ENCODE assay signal across 19 mouse cellular contexts in the genomic region with DNA sequence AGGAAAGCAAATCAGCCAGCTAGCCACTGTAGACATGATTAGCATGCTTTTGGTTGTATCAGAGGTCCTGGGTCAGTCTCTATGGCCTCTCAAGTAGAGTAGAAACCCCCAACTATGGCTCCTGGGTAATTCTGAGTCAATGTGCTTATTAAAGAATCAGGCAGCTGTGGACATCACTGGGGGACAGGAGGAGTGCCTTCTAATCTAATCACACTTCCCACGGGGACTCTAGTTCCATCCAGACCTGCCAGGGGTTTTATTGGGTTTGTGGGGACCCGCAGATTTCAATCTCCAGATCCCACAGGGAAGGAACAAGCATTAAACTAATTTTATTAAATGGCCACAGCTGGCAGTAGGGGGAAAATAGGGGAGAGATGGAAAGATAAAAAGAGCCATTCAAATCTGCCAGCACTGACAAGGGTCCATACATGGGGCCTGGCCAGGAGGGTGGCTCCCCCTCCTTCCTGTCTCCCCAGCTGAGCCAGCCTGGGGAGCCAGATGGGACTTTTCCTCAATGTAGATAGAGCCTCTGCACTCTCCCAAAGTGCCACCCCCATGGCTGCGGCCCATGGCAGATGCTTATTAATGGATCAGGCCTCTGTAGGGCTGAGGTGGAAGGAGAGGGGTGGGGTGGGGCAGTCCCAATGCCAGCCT. TPM values are rescaled to one million over a fixed set of nuclear protein-coding genes. Genes with fewer than 3 reads are reported as not detected.
DNase-seq lines count a peak whose midpoint lies in the region; ATAC-seq lines count a peak whose summit lies in the region.
"Had no signal": no experiment of that assay in that cellular context is flagged by ENCODE, and none has a peak within 500 bp of the region (broad histone marks: within the 10 kb centered on the region; RNA-seq: fewer than 3 reads in every experiment).

No protein-coding gene starts in this region.

- H3K9ac ChIP-seq in embryonic facial prominence, embryonic 14.5 days (ENCODE audit: low read depth, low read length) = no peak overlapping the region
- no peak overlapping the region for H3K9ac ChIP-seq in midbrain, embryonic 15.5 days

- H3K9me3 ChIP-seq in embryonic facial prominence, embryonic 14.5 days (ENCODE audit: control insufficient read depth, low read length) = no peaks in the 10 kb centered on the region
- no peaks in the 10 kb centered on the region for H3K9me3 ChIP-seq in midbrain, embryonic 15.5 days
- H3K9me3 ChIP-seq: limb, embryonic 10.5 days had no signal

- H3K36me3 ChIP-seq in embryonic facial prominence, embryonic 14.5 days (ENCODE audit: control insufficient read depth, insufficient read depth, low read length) = no peaks in the 10 kb centered on the region
- no peaks in the 10 kb centered on the region for H3K36me3 ChIP-seq in midbrain, embryonic 15.5 days (replicated peaks)
- H3K36me3 ChIP-seq: limb, embryonic 10.5 days had no signal

- peaks cover 30% of the 10 kb centered on the region for H3K27me3 ChIP-seq in embryonic facial prominence, embryonic 14.5 days (replicated peaks; ENCODE audit: control insufficient read depth, insufficient read depth, low read length)
- peaks cover 5% of the 10 kb centered on the region for H3K27me3 ChIP-seq in midbrain, embryonic 15.5 days (replicated peaks)

- H3K4me1 ChIP-seq in embryonic facial prominence, embryonic 14.5 days (ENCODE audit: control insufficient read depth, insufficient read depth, low read length) = peaks cover 14% of the 10 kb centered on the region
- peaks cover 19% of the 10 kb centered on the region for H3K4me1 ChIP-seq in midbrain, embryonic 15.5 days

- no peak overlapping the region for H3K4me2 ChIP-seq in embryonic facial prominence, embryonic 14.5 days (ENCODE audit: low read depth, low read length)
- H3K4me2 ChIP-seq in midbrain, embryonic 15.5 days = no peak overlapping the region

- 63% methylated on average over 3 of the region's 3 CpGs for WGBS in embryonic facial prominence, embryonic 14.5 days
- 49% methylated on average over 3 of the region's 3 CpGs for WGBS in midbrain, embryonic 15.5 days

- H3K4me3 ChIP-seq in embryonic facial prominence, embryonic 14.5 days (ENCODE audit: low read depth, low read length) = no peak overlapping the region
- H3K4me3 ChIP-seq in midbrain, embryonic 15.5 days = no peak overlapping the region
- H3K4me3 ChIP-seq: limb, embryonic 10.5 days had no signal

- no peak overlapping the region for H3K27ac ChIP-seq in embryonic facial prominence, embryonic 14.5 days (replicated peaks; ENCODE audit: low read depth, low read length)
- H3K27ac ChIP-seq in midbrain, embryonic 15.5 days = no peak overlapping the region
- H3K27ac ChIP-seq: limb, embryonic 10.5 days had no signal

- intact Hi-C loops in gastrocnemius, postnatal 36 days (cut with DNase I) = no loop called here

- peak; percentile 47; the same call in 1 of the 2 replicates for ATAC-seq in embryonic facial prominence, embryonic 14.5 days (ENCODE audit: low read depth)
- 0 out of 2 replicates have a peak, but pooled peaks have one; percentile 24 for ATAC-seq in midbrain, embryonic 15.5 days (replicated peaks)

- DNase-seq in adrenal gland, adult 2 months = peak; percentile 21
- no peak for DNase-seq in adrenal gland, postnatal 10 days
- peak; percentile 51 for DNase-seq in layer of hippocampus, adult 9-11 months
- no peak for DNase-seq in layer of hippocampus, adult 11-12 months (ENCODE audit: low spot score)
- DNase-seq in embryonic facial prominence, embryonic 14.5 days (ENCODE audit: low spot score) = peak; percentile 14
- DNase-seq in gastrocnemius, postnatal 36 days = no peak
- DNase-seq in kidney, postnatal 4 days = no peak
- DNase-seq: cerebellum, adult 2 months; kidney, adult 18-20 months; right cerebral cortex, adult 18-20 months; thymus, adult 18-20 months had no signal

RNA-seq across cellular contexts. Expression of a gene that starts 8.8 kb away (rescaled TPM):
- 10 to 100 TPM; 39.4 to 69.4 TPM for total RNA-seq in adrenal gland, adult 2 months (2021)
- polyA plus RNA-seq in adrenal gland, adult 2 months (2012; rRNA removed) = 67.7 and 112 TPM in 2 replicates
- total RNA-seq in adrenal gland, postnatal 10 days (2021) = 10 to 100 TPM; 31.9 to 34.6 TPM
- 1.8 and 2.7 TPM in 2 replicates for polyA plus RNA-seq in embryonic facial prominence, embryonic 14.5 days (2014; fragmentation: Nextera tagmentation; extraction: Ambion mirVana)
- 11.7 and 14.0 TPM in 2 replicates for polyA plus RNA-seq in midbrain, embryonic 15.5 days (2015; fragmentation: Nextera tagmentation; extraction: Ambion mirVana)
- total RNA-seq in gastrocnemius, postnatal 36 days (2021) = under 1 TPM in 1 of 2 experiments, not detected in 1; 0.17 TPM
- total RNA-seq: megakaryocyte progenitor cell, adult 5-6 weeks; neutrophil, adult 5-6 weeks had no signal

RNA-seq across cellular contexts. Expression of a gene that starts 12.7 kb away (rescaled TPM):
- 1 to 10 TPM in 1 of 2 experiments, under 1 TPM in 1; 0.62 to 1.2 TPM for total RNA-seq in adrenal gland, adult 2 months (2021)
- polyA plus RNA-seq in adrenal gland, adult 2 months (2012; rRNA removed) = 1.2 and 1.4 TPM in 2 replicates
- total RNA-seq in adrenal gland, postnatal 10 days (2021) = 10 to 100 TPM in 1 of 2 experiments, 1 to 10 TPM in 1; 6.9 to 10.4 TPM
- 6.6 and 7.0 TPM in 2 replicates for polyA plus RNA-seq in embryonic facial prominence, embryonic 14.5 days (2014; fragmentation: Nextera tagmentation; extraction: Ambion mirVana)
- 1.8 and 2.4 TPM in 2 replicates for polyA plus RNA-seq in midbrain, embryonic 15.5 days (2015; fragmentation: Nextera tagmentation; extraction: Ambion mirVana)
- under 1 TPM; 0.17 to 0.46 TPM for total RNA-seq in gastrocnemius, postnatal 36 days (2021)
- total RNA-seq: neutrophil, adult 5-6 weeks had no signal

RNA-seq across cellular contexts. Expression of a gene that starts 36.9 kb away (rescaled TPM):
- 1 to 10 TPM in 1 of 2 experiments, under 1 TPM in 1; 0.55 to 1.5 TPM for total RNA-seq in adrenal gland, adult 2 months (2021)
- polyA plus RNA-seq in adrenal gland, adult 2 months (2012; rRNA removed) = 0.60 and 0.72 TPM in 2 replicates
- under 1 TPM; 0.90 to 0.91 TPM for total RNA-seq in adrenal gland, postnatal 10 days (2021)
- 0.31 and 0.45 TPM in 2 replicates for polyA plus RNA-seq in embryonic facial prominence, embryonic 14.5 days (2014; fragmentation: Nextera tagmentation; extraction: Ambion mirVana)
- polyA plus RNA-seq in midbrain, embryonic 15.5 days (2015; fragmentation: Nextera tagmentation; extraction: Ambion mirVana) = 0.14 and 0.25 TPM in 2 replicates
- not detected for total RNA-seq in gastrocnemius, postnatal 36 days (2021)
- total RNA-seq: megakaryocyte progenitor cell, adult 5-6 weeks; neutrophil, adult 5-6 weeks had no signal

RNA-seq across cellular contexts. Expression of a gene that starts 52.7 kb away (rescaled TPM):
- not detected for total RNA-seq in adrenal gland, adult 2 months (2021)
- polyA plus RNA-seq in adrenal gland, adult 2 months (2012; rRNA removed) = not detected in 2 replicates
- not detected for total RNA-seq in adrenal gland, postnatal 10 days (2021)
- not detected in 2 replicates for polyA plus RNA-seq in embryonic facial prominence, embryonic 14.5 days (2014; fragmentation: Nextera tagmentation; extraction: Ambion mirVana)
- not detected in 2 replicates for polyA plus RNA-seq in midbrain, embryonic 15.5 days (2015; fragmentation: Nextera tagmentation; extraction: Ambion mirVana)
- total RNA-seq in gastrocnemius, postnatal 36 days (2021) = not detected
- total RNA-seq: gastrocnemius, postnatal 4 days; layer of hippocampus, postnatal 10 days; megakaryocyte progenitor cell, adult 5-6 weeks; neutrophil, adult 5-6 weeks had no signal
- polyA plus RNA-seq: cerebellum, adult 2 months; heart, embryonic 16.5 days; limb, embryonic 10.5 days; liver, embryonic 16.5 days had no signal

RNA-seq across cellular contexts. Expression of a gene that starts 56.7 kb away (rescaled TPM):
- under 1 TPM; 0.32 to 0.97 TPM for total RNA-seq in adrenal gland, adult 2 months (2021)
- polyA plus RNA-seq in adrenal gland, adult 2 months (2012; rRNA removed) = 0.46 and 0.81 TPM in 2 replicates
- total RNA-seq in adrenal gland, postnatal 10 days (2021) = under 1 TPM; 0.21 to 0.27 TPM
- polyA plus RNA-seq in embryonic facial prominence, embryonic 14.5 days (2014; fragmentation: Nextera tagmentation; extraction: Ambion mirVana) = 1.0 and 2.3 TPM in 2 replicates
- polyA plus RNA-seq in midbrain, embryonic 15.5 days (2015; fragmentation: Nextera tagmentation; extraction: Ambion mirVana) = 2.0 and 2.2 TPM in 2 replicates
- not detected for total RNA-seq in gastrocnemius, postnatal 36 days (2021)
- total RNA-seq: gastrocnemius, postnatal 4 days; neutrophil, adult 5-6 weeks had no signal

Comparison
In these comparisons a context has a peak if more than half of its experiments do, and no peak if none do; other contexts are left out.
1. DNase-seq: peak in adrenal gland, adult 2 months (single experiment), layer of hippocampus, adult 9-11 months (single experiment) and embryonic facial prominence, embryonic 14.5 days (single experiment); none in adrenal gland, postnatal 10 days (single experiment), layer of hippocampus, adult 11-12 months (single experiment), gastrocnemius, postnatal 36 days (0 of 2) and kidney, postnatal 4 days (0 of 2).
2. RNA of a gene that starts 8.8 kb away (total RNA-seq): 39.4 to 69.4 TPM in adrenal gland, adult 2 months and 31.9 to 34.6 TPM in adrenal gland, postnatal 10 days; 0.17 TPM in gastrocnemius, postnatal 36 days; every median in the first group is over 10 times any median in the second.